Mouse (Mus musculus) ES-Bruce4 (cell line): Measurements from ENCODE around the gene Ggcx.
A peak's percentile ranks its signal among the peaks of the same experiment; 100 is the strongest.

ENCODE experiments used
- CTCF ChIP-seq: IDR thresholded peaks from one replicate; pipeline ENCODE4 v1.8.1; 2011; ENCODE audit warnings: low read depth, low read length
- EP300 ChIP-seq: IDR thresholded peaks from 2 replicates; pipeline ENCODE4 v1.6.1; 2011; ENCODE audit warnings: low read depth, low read length; ENCODE audit not compliant: insufficient read depth
- POLR2A ChIP-seq: IDR thresholded peaks from one replicate; pipeline ENCODE4 v1.8.1; 2011; ENCODE audit warnings: low read length; ENCODE audit not compliant: insufficient read depth

DNA sequence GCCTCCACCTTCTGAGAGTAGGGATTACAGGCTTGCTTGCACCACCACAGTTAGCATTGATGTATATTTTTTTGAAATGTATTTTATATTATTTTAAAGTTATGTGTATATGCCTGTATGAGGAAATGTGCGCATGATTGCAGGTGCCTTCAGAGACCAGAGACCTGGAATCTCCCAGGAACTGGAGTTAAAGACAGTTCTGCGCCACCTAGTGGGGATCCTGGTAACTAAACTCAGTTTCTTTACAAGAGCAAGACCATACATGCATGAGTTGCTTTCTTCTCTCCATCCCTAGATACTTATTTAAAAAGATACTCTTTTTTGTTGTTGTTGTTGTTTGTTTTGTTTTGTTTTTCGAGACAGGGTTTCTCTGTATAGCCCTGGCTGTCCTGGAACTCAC is 4.5 kb upstream of the Ggcx start:
- TF ChIP-seq CTCF (peak; percentile 29), POLR2A (no peak), EP300 (no peak)
